26 mouse cellular contexts compared by ENCODE assay signal in the genomic region with DNA sequence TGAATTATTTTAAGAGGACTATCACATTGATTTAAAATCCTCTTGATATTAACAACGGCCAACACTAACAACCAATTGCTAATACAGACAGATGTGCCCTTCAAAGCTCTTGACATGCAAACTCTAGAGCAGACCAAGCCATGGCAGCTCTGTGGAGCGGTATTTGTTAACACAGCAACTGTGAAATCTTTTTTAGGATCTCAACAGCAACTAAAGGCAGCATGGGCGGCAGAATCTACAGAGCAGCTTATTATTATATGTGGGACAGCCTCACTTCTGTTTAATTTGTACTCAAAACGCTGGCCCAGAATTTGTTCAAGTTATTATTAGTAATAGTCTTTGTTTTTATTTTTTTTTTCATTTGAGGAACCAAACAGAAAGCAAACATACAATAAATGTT.
"Had no signal": no experiment of that assay in that cellular context is flagged by ENCODE, and none has a peak within 500 bp of the region (broad histone marks: within the 10 kb centered on the region; RNA-seq: fewer than 3 reads in every experiment).

No protein-coding gene starts in this region.

- DNase-seq: gastrocnemius, postnatal 14 days; gastrocnemius, postnatal 36 days; heart, adult 11 months; heart, adult 2 months; heart, postnatal 14 days; heart, postnatal 36 days; kidney, adult 11 months; kidney, adult 2 months; kidney, adult 9 months; kidney, postnatal 14 days; kidney, postnatal 36 days; left cerebral cortex, postnatal 4 days; liver, embryonic 13.5 days; liver, postnatal 0 days had no signal

- H3K4me3 ChIP-seq: heart, adult 2 months; heart, embryonic 13.5 days; heart, embryonic 15.5 days; hindbrain, embryonic 13.5 days; hindbrain, embryonic 15.5 days; kidney, embryonic 15.5 days; limb, embryonic 13.5 days; limb, embryonic 15.5 days; liver, embryonic 13.5 days; liver, embryonic 15.5 days had no signal

- ATAC-seq: forebrain, postnatal 0 days; hindbrain, postnatal 0 days; intestine, embryonic 16.5 days; liver, postnatal 0 days had no signal

- H3K27ac ChIP-seq: heart, adult 2 months; heart, embryonic 13.5 days; heart, embryonic 15.5 days; hindbrain, embryonic 13.5 days; hindbrain, embryonic 15.5 days; hindbrain, postnatal 0 days; kidney, embryonic 15.5 days; kidney, postnatal 0 days; limb, embryonic 13.5 days; limb, embryonic 15.5 days; liver, embryonic 13.5 days; liver, embryonic 15.5 days had no signal
